In the genomic region with DNA sequence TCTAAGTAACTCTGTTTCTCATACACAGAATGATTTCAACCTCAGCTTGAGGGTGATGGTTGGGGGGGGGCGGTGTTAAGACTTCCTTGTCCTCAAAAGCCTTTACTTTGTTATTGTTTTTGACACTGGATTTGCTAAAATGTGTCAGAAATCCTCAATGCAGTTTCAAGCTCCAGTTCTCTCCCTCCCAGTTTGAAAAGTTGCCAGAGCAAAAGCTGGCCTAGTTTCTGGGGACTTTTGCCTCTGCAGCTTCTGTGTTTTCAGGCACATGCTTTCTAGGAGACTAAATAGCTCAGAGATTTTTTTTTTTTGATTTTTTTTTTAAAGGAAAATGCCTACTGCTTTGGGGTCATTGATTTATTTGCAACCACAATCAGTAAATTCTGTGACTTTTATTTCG, we compare ENCODE assay signal across 12 mouse cellular contexts. TPM values are rescaled to one million over a fixed set of nuclear protein-coding genes. Genes with fewer than 3 reads are reported as not detected.
DNase-seq lines count a peak whose midpoint lies in the region; ATAC-seq lines count a peak whose summit lies in the region.
"Had no signal": no experiment of that assay in that cellular context is flagged by ENCODE, and none has a peak within 500 bp of the region (broad histone marks: within the 10 kb centered on the region; RNA-seq: fewer than 3 reads in every experiment).

No protein-coding gene starts in this region.

- DNase-seq in cerebellum, postnatal 14 days = peak; percentile 41 to 49
- DNase-seq in cerebellum, postnatal 4 days (ENCODE audit: low spot score in 2 of 2) = no peak
- DNase-seq in hindbrain, embryonic 14.5 days (ENCODE audit: low spot score) = no peak
- no peak for DNase-seq in hindbrain, embryonic 11.5 days (ENCODE audit: low spot score)
- no peak for DNase-seq in midbrain, embryonic 10.5 days (ENCODE audit: low spot score)
- no peak for DNase-seq in kidney, postnatal 25 days
- DNase-seq: adrenal gland, postnatal 36 days; thymus, adult 18-20 months had no signal

- H3K36me3 ChIP-seq in hindbrain, embryonic 14.5 days (replicated peaks; ENCODE audit: control insufficient read depth, insufficient read depth) = no peaks in the 10 kb centered on the region
- no peaks in the 10 kb centered on the region for H3K36me3 ChIP-seq in hindbrain, embryonic 11.5 days (ENCODE audit: control insufficient read depth, insufficient read depth, low read length)
- H3K36me3 ChIP-seq in midbrain, embryonic 15.5 days (replicated peaks) = no peaks in the 10 kb centered on the region
- no peaks in the 10 kb centered on the region for H3K36me3 ChIP-seq in midbrain, embryonic 10.5 days
- H3K36me3 ChIP-seq in neural tube, embryonic 14.5 days (ENCODE audit: control insufficient read depth, insufficient read depth, low read length) = no peaks in the 10 kb centered on the region

- peaks cover 11% of the 10 kb centered on the region for H3K4me1 ChIP-seq in hindbrain, embryonic 14.5 days (replicated peaks; ENCODE audit: control insufficient read depth, insufficient read depth, low read length)
- H3K4me1 ChIP-seq in hindbrain, embryonic 11.5 days (replicated peaks; ENCODE audit: control insufficient read depth, insufficient read depth, low read length) = no peaks in the 10 kb centered on the region
- peaks cover 12% of the 10 kb centered on the region; the same call in 1 of the 2 replicates for H3K4me1 ChIP-seq in midbrain, embryonic 15.5 days
- H3K4me1 ChIP-seq in midbrain, embryonic 10.5 days = peaks cover 13% of the 10 kb centered on the region
- peaks cover 6% of the 10 kb centered on the region; the same call in 1 of the 2 replicates for H3K4me1 ChIP-seq in neural tube, embryonic 14.5 days (ENCODE audit: control insufficient read depth, insufficient read depth, low read length)

- H3K9me3 ChIP-seq in hindbrain, embryonic 14.5 days (ENCODE audit: control insufficient read depth, low read length) = no peaks in the 10 kb centered on the region
- no peaks in the 10 kb centered on the region for H3K9me3 ChIP-seq in hindbrain, embryonic 11.5 days (ENCODE audit: control insufficient read depth, low read length)
- no peaks in the 10 kb centered on the region for H3K9me3 ChIP-seq in midbrain, embryonic 15.5 days
- no peaks in the 10 kb centered on the region for H3K9me3 ChIP-seq in midbrain, embryonic 10.5 days (replicated peaks)
- no peaks in the 10 kb centered on the region for H3K9me3 ChIP-seq in neural tube, embryonic 14.5 days (ENCODE audit: control insufficient read depth, low read length)

- H3K4me3 ChIP-seq in hindbrain, embryonic 14.5 days (replicated peaks; ENCODE audit: low read length) = no peak overlapping the region; the same call in 1 of the 2 replicates
- H3K4me3 ChIP-seq in hindbrain, embryonic 11.5 days (ENCODE audit: low read depth, low read length) = no peak overlapping the region
- H3K4me3 ChIP-seq in midbrain, embryonic 15.5 days = no peak overlapping the region
- no peak overlapping the region for H3K4me3 ChIP-seq in midbrain, embryonic 10.5 days
- H3K4me3 ChIP-seq in neural tube, embryonic 14.5 days (ENCODE audit: low read depth, low read length) = no peak overlapping the region

- no peak overlapping the region for H3K9ac ChIP-seq in hindbrain, embryonic 14.5 days
- no peak overlapping the region for H3K9ac ChIP-seq in hindbrain, embryonic 11.5 days (ENCODE audit: low read depth, low read length)
- no peak overlapping the region for H3K9ac ChIP-seq in midbrain, embryonic 15.5 days
- H3K9ac ChIP-seq in neural tube, embryonic 14.5 days (replicated peaks; ENCODE audit: low read depth, low read length) = no peak overlapping the region
- H3K9ac ChIP-seq: liver, embryonic 14.5 days had no signal

- WGBS in hindbrain, embryonic 14.5 days = 92% methylated on average over 2 of the region's 2 CpGs
- WGBS in hindbrain, embryonic 11.5 days = 93% methylated on average over 2 of the region's 2 CpGs
- 96% methylated on average over 2 of the region's 2 CpGs for WGBS in midbrain, embryonic 15.5 days
- WGBS in midbrain, embryonic 10.5 days = 94% methylated on average over 2 of the region's 2 CpGs
- WGBS in neural tube, embryonic 14.5 days = 89% methylated on average over 2 of the region's 2 CpGs

- no peak for ATAC-seq in hindbrain, embryonic 14.5 days (ENCODE audit: low FRiP score)
- no peak for ATAC-seq in hindbrain, embryonic 11.5 days (ENCODE audit: low FRiP score)
- no peak for ATAC-seq in midbrain, embryonic 15.5 days (replicated peaks)
- ATAC-seq in neural tube, embryonic 14.5 days (ENCODE audit: low read depth) = no peak

- peak overlapping the region; percentile 87; the same call in 1 of the 2 replicates for H3K4me2 ChIP-seq in hindbrain, embryonic 14.5 days (replicated peaks)
- H3K4me2 ChIP-seq in hindbrain, embryonic 11.5 days (replicated peaks; ENCODE audit: low read depth, low read length) = no peak overlapping the region
- H3K4me2 ChIP-seq in midbrain, embryonic 15.5 days = peak overlapping the region; percentile 86
- peak overlapping the region; percentile 26; the same call in 1 of the 2 replicates for H3K4me2 ChIP-seq in neural tube, embryonic 14.5 days (ENCODE audit: low read depth, low read length)

- H3K27me3 ChIP-seq in hindbrain, embryonic 14.5 days (ENCODE audit: control insufficient read depth, insufficient read depth, low read length) = no peaks in the 10 kb centered on the region
- H3K27me3 ChIP-seq in hindbrain, embryonic 11.5 days (ENCODE audit: control insufficient read depth, insufficient read depth, low read length) = peaks cover 4% of the 10 kb centered on the region; the same call in 1 of the 2 replicates
- no peaks in the 10 kb centered on the region for H3K27me3 ChIP-seq in midbrain, embryonic 15.5 days (replicated peaks)
- H3K27me3 ChIP-seq in midbrain, embryonic 10.5 days (ENCODE audit: low read depth, poor library complexity, severe bottlenecking) = peaks cover 58% of the 10 kb centered on the region
- H3K27me3 ChIP-seq in neural tube, embryonic 14.5 days (ENCODE audit: control insufficient read depth, insufficient read depth, low read length) = no peaks in the 10 kb centered on the region; the same call in 1 of the 2 replicates

- H3K27ac ChIP-seq in hindbrain, embryonic 14.5 days = no peak overlapping the region
- H3K27ac ChIP-seq in hindbrain, embryonic 11.5 days (ENCODE audit: low read depth, low read length) = no peak overlapping the region
- H3K27ac ChIP-seq in midbrain, embryonic 15.5 days = no peak overlapping the region
- no peak overlapping the region for H3K27ac ChIP-seq in midbrain, embryonic 10.5 days (replicated peaks)
- H3K27ac ChIP-seq in neural tube, embryonic 14.5 days (ENCODE audit: low read depth, low read length) = no peak overlapping the region
- H3K27ac ChIP-seq: liver, embryonic 14.5 days had no signal

RNA-seq across cellular contexts. Expression of a gene that starts 2.7 kb away (rescaled TPM):
- 8.2 and 10.3 TPM in 2 replicates for polyA plus RNA-seq in hindbrain, embryonic 14.5 days (2014; fragmentation: Nextera tagmentation; extraction: Ambion mirVana)
- 0.40 and 0.48 TPM in 2 replicates for polyA plus RNA-seq in hindbrain, embryonic 11.5 days (2014; fragmentation: Nextera tagmentation; extraction: Ambion mirVana)
- 6.5 and 6.6 TPM in 2 replicates for polyA plus RNA-seq in midbrain, embryonic 15.5 days (2015; fragmentation: Nextera tagmentation; extraction: Ambion mirVana)
- polyA plus RNA-seq in midbrain, embryonic 10.5 days (2016; fragmentation: Nextera tagmentation; extraction: Ambion mirVana) = 0.10 TPM in 1 of 2 replicates, not detected in the other
- polyA plus RNA-seq in neural tube, embryonic 14.5 days (2014; fragmentation: Nextera tagmentation; extraction: Ambion mirVana) = 9.1 and 10.2 TPM in 2 replicates
- polyA plus RNA-seq: C2C12 had no signal

Comparison
In these comparisons a context has a peak if more than half of its experiments do, and no peak if none do; other contexts are left out.
1. DNase-seq: peak in cerebellum, postnatal 14 days (2 of 2); none in cerebellum, postnatal 4 days (0 of 2), hindbrain, embryonic 14.5 days (single experiment), hindbrain, embryonic 11.5 days (single experiment), midbrain, embryonic 10.5 days (single experiment) and kidney, postnatal 25 days (0 of 2).